Mouse (Mus musculus) neural tube, embryonic 15.5 days (tissue): ENCODE measurements around the gene Htt. TPM values are rescaled to one million over a fixed set of nuclear protein-coding genes. Genes with fewer than 3 reads are reported as not detected.

ENCODE experiments used
- microRNA counts: library from miRNA; unstranded; fragments of <30 nt; microRNA quantifications from one replicate; lab custom pipeline; 2016
- microRNA-seq: library from miRNA; unstranded; fragments of <30 nt; microRNA quantifications from one replicate; pipeline ENCODE4, GENCODE M21; 2017
- polyA plus RNA-seq: library from polyadenylated mRNA; unstranded; fragments of >200 nt; fragmentation: Nextera tagmentation; extraction: Ambion mirVana; gene quantifications from 2 replicates; pipeline ENCODE4 v1.2.1, GENCODE M21; 2015

Htt gene
- polyA plus RNA-seq, 1 experiment from 2014 or later: 14.0 TPM

MicroRNAs encoded within 50 kb of the gene (microRNA counts, 519-probe panel; counts per million panel counts)
- microRNA mmu-miR-467g (lab: Ali Mortazavi, UCI): 1,813 counts per million, percentile 31 among the panel's probes with 10 or more counts

Small RNA genes within 50 kb of the gene (microRNA-seq; reads per million reads assigned to microRNA genes)
- not detected for gene Mir467g

Other genes starting within 250 kb of the Htt start
- gene Tnip2, start 247.7 kb upstream of the Htt start, polyA plus RNA-seq: 13.2 and 18.2 TPM in 2 replicates
- gene Sh3bp2, start 235.9 kb upstream of the Htt start, polyA plus RNA-seq: 17.9 and 22.6 TPM in 2 replicates
- 205 and 222 TPM in 2 replicates for gene Add1, start 188.1 kb upstream of the Htt start, polyA plus RNA-seq
- 105 and 108 TPM in 2 replicates for gene Mfsd10, start 124.5 kb upstream of the Htt start, polyA plus RNA-seq
- gene Nop14, start 101.6 kb upstream of the Htt start, polyA plus RNA-seq: 19.8 and 21.4 TPM in 2 replicates
- 3.5 and 3.7 TPM in 2 replicates for gene Grk4, start 101.4 kb upstream of the Htt start, polyA plus RNA-seq
- gene Msantd1, start 146.3 kb downstream of the Htt start, polyA plus RNA-seq: 2.9 and 3.7 TPM in 2 replicates
- 32.9 and 33.9 TPM in 2 replicates for gene Rgs12, start 187.7 kb downstream of the Htt start, polyA plus RNA-seq